Mouse (Mus musculus) CH12.LX (cell line): ENCODE data around the gene 6430548M08Rik. TPM values are rescaled to one million over a fixed set of nuclear protein-coding genes. Genes with fewer than 3 reads are reported as not detected.
A peak's percentile ranks its signal among the peaks of the same experiment; 100 is the strongest.

ENCODE experiments used
- DNase-seq: peaks from one replicate; pipeline ENCODE4 v3.0.0-alpha.2; 2013; ENCODE audit errors: extremely low read depth
- H3K27ac ChIP-seq: 2 replicates; pipeline ENCODE4 v1.5.1; 2012; ENCODE audit warnings: low read depth, mild to moderate bottlenecking, control low read depth, moderate library complexity; ENCODE audit not compliant: insufficient read depth
- H3K27me3 ChIP-seq: replicated peaks from 2 replicates; pipeline ENCODE3; 2012; ENCODE audit warnings: inconsistent platforms
- H3K36me3 ChIP-seq, 2 experiments: replicated peaks in 1 of 2; 2 replicates each; pipeline versions ENCODE3 to v1.6.1; 2012; ENCODE audit warnings: inconsistent platforms in 1 of 2, low read length in 1 of 2, mild to moderate bottlenecking in 1 of 2, mixed read lengths in 1 of 2, moderate library complexity in 1 of 2; ENCODE audit not compliant: control insufficient read depth in 1 of 2, insufficient read depth in 1 of 2
- H3K4me1 ChIP-seq, 2 experiments: 2 replicates each; pipeline ENCODE4 v1.6.1; 2012; ENCODE audit warnings: inconsistent platforms in 1 of 2, moderate library complexity in 1 of 2; ENCODE audit not compliant: insufficient read depth in 2 of 2, control insufficient read depth in 1 of 2
- H3K4me2 ChIP-seq: 2 replicates; pipeline ENCODE4 v1.6.1; 2012; ENCODE audit warnings: low read depth, mild to moderate bottlenecking, control low read depth; ENCODE audit not compliant: poor library complexity, insufficient read depth, severe bottlenecking
- H3K4me3 ChIP-seq, 3 experiments: fragments of 150-350 bp in 1 of 3; sonication (generic) in 1 of 3; replicated peaks in 1 of 3; 2 replicates each; pipeline versions ENCODE3 to v1.5.1; 2011 to 2012; ENCODE audit warnings: low read depth in 2 of 3, low read length in 2 of 3, mild to moderate bottlenecking in 2 of 3, moderate library complexity in 2 of 3, control low read depth in 1 of 3, improper control_type of control experiment in 1 of 3, inconsistent platforms in 1 of 3, mixed read lengths in 1 of 3; ENCODE audit not compliant: poor library complexity in 1 of 3
- H3K79me2 ChIP-seq: replicated peaks from 2 replicates; pipeline ENCODE4 v1.6.1; 2012; ENCODE audit warnings: mild to moderate bottlenecking, moderate library complexity; ENCODE audit not compliant: control insufficient read depth, poor library complexity, insufficient read depth, severe bottlenecking; ENCODE audit errors: extremely low read depth
- H3K9ac ChIP-seq: 2 replicates; pipeline ENCODE4 v1.6.1; 2012; ENCODE audit warnings: low read depth, mild to moderate bottlenecking, control low read depth, moderate library complexity; ENCODE audit not compliant: insufficient read depth
- H3K9me3 ChIP-seq: replicated peaks from 2 replicates; pipeline ENCODE3; 2012; ENCODE audit warnings: low read length, inconsistent platforms, mixed read lengths
- BHLHE40 ChIP-seq: IDR thresholded peaks from 2 replicates; pipeline ENCODE4 v1.6.1; 2011; ENCODE audit warnings: mild to moderate bottlenecking, low read depth, low read length, improper control_type of control experiment
- CHD2 ChIP-seq: IDR thresholded peaks from 2 replicates; pipeline ENCODE4 v1.6.1; 2011; ENCODE audit warnings: low read length, improper control_type of control experiment
- ELF1 ChIP-seq: IDR thresholded peaks from 2 replicates; pipeline ENCODE4 v1.6.1; 2014; ENCODE audit warnings: low read depth, mild to moderate bottlenecking, inconsistent platforms, low read length, improper control_type of control experiment
- EP300 ChIP-seq: IDR thresholded peaks from 2 replicates; pipeline ENCODE4 v1.6.1; 2011; ENCODE audit warnings: low read length, improper control_type of control experiment
- ETS1 ChIP-seq: conservative IDR thresholded peaks from 2 replicates; pipeline ENCODE4 v1.6.1; 2012; ENCODE audit warnings: low read depth, mild to moderate bottlenecking, inconsistent platforms, low read length, improper control_type of control experiment, moderate library complexity
- JUN ChIP-seq: IDR thresholded peaks from 2 replicates; pipeline ENCODE4 v1.6.1; 2011; ENCODE audit warnings: low read depth, mild to moderate bottlenecking, low read length, improper control_type of control experiment, moderate library complexity; ENCODE audit not compliant: insufficient read depth
- MAZ ChIP-seq: IDR thresholded peaks from 2 replicates; pipeline ENCODE4 v1.6.1; 2012; ENCODE audit warnings: low read depth, mild to moderate bottlenecking, inconsistent platforms, low read length, improper control_type of control experiment, moderate library complexity
- NELFE ChIP-seq: IDR thresholded peaks from 2 replicates; pipeline ENCODE4 v1.6.1; 2011; ENCODE audit warnings: low read depth, low read length, improper control_type of control experiment
- NRF1 ChIP-seq: IDR thresholded peaks from 2 replicates; pipeline ENCODE4 v1.6.1; 2014; ENCODE audit warnings: low read depth, mild to moderate bottlenecking, inconsistent platforms, low read length, improper control_type of control experiment, moderate library complexity
- PAX5 ChIP-seq: IDR thresholded peaks from 2 replicates; pipeline ENCODE4 v1.6.1; 2012; ENCODE audit warnings: low read length, inconsistent platforms, mixed read lengths
- POLR2A ChIP-seq: IDR thresholded peaks from 2 replicates; pipeline ENCODE4 v1.6.1; 2011; ENCODE audit warnings: low read depth, mild to moderate bottlenecking, improper control_type of control experiment, low read length
- RAD21 ChIP-seq: IDR thresholded peaks from 2 replicates; pipeline ENCODE4 v1.6.1; 2011; ENCODE audit warnings: low read depth, mild to moderate bottlenecking, low read length, improper control_type of control experiment, moderate library complexity
- SMC3 ChIP-seq: IDR thresholded peaks from 2 replicates; pipeline ENCODE4 v1.6.1; 2011; ENCODE audit warnings: low read depth, low read length, improper control_type of control experiment
- TBP ChIP-seq: conservative IDR thresholded peaks from 2 replicates; pipeline ENCODE4 v1.6.1; 2011; ENCODE audit warnings: low read depth, low read length, improper control_type of control experiment
- TCF12 ChIP-seq: IDR thresholded peaks from 2 replicates; pipeline ENCODE4 v1.6.1; 2014; ENCODE audit warnings: low read depth, mild to moderate bottlenecking, inconsistent platforms, low read length, improper control_type of control experiment
- ZC3H11A ChIP-seq: IDR thresholded peaks from 2 replicates; pipeline ENCODE4 v1.6.1; 2012; ENCODE audit warnings: low read depth, mild to moderate bottlenecking, inconsistent platforms, low read length, improper control_type of control experiment
- ZKSCAN1 ChIP-seq: IDR thresholded peaks from 2 replicates; pipeline ENCODE4 v1.6.1; 2012; ENCODE audit warnings: low read depth, inconsistent platforms, low read length, improper control_type of control experiment, borderline replicate concordance
- ZNF384 ChIP-seq: IDR thresholded peaks from 2 replicates; pipeline ENCODE4 v1.6.1; 2012; ENCODE audit warnings: low read depth, low read length, improper control_type of control experiment, inconsistent platforms
- dilution Hi-C: fragments of 300-500 bp; cut with MboI; formaldehyde crosslinking; loops from 2 replicates; pipeline ENCODE4 v1.14.3; 2020; ENCODE audit warnings: low sequenced_read_pairs; ENCODE audit not compliant: extremely low pct_unique_long_range_greater_than_20kb, extremely low pct_ligation_motif_present
- in situ Hi-C: fragments of 300-500 bp; cut with MboI; formaldehyde crosslinking; loops from 3 replicates; pipeline ENCODE4 v1.14.3; 2019; ENCODE audit warnings: low sequenced_read_pairs, low pct_ligation_motif_present, low pct_unique_long_range_greater_than_20kb, mixed read lengths
- polyA plus RNA-seq: library from polyadenylated mRNA; unstranded; fragments of >175 nt; gene quantifications from 2 replicates; pipeline ENCODE4 v1.2.1, GENCODE M21; 2012; ENCODE audit warnings: low read depth; ENCODE audit not compliant: insufficient read length
- total RNA-seq, 2 experiments: library from RNA; depleted of rRNA; stranded (reverse); fragments of 300-350 nt in 1 of 2; fragments of >200 nt in 1 of 2; gene quantifications; 2 replicates each; pipeline ENCODE4 v1.2.3; 2012 to 2014

The 6430548M08Rik gene
- total and polyA plus RNA-seq, 3 experiments, result 0.13 TPM; not detected in 2

DNA sequence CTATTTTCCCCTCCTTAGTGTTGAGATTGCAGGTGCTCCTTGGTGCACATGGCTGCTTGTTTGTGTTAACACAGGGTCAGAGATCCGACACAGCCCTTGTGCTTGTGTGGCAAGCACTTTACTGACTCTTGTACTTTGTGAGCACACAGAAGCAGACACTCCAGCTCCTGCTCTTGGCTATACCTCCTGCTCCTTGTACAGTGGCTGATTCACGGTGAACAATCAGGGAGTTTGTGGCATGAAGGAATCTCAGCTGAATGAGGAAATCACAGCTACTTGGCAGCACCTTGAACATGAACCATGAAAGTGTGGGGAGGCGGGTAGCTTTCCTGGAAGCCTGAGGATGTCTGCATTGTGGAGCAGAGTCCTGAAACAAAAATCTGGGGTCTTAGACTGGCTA, 26.8 kb downstream of the 6430548M08Rik start:
- Histone ChIP-seq H3K4me1 (no peaks in the 10 kb centered on the region), H3K9ac (no peak overlapping the region), H3K79me2 (no peaks in the 10 kb centered on the region), H3K4me2 (no peak overlapping the region)
- no peak for TF ChIP-seq TCF12
- no peak for TF ChIP-seq MAZ
- no peak for TF ChIP-seq NELFE
- TF ChIP-seq RAD21, result no peak
- no peak for TF ChIP-seq POLR2A
- no peak for TF ChIP-seq TBP
- TF ChIP-seq ELF1, result no peak
- TF ChIP-seq SMC3, result no peak
- no peak for TF ChIP-seq ZNF384
- TF ChIP-seq EP300, result no peak
- no peak for TF ChIP-seq NRF1
- TF ChIP-seq ZKSCAN1, result no peak
- TF ChIP-seq ETS1, result no peak
- TF ChIP-seq CHD2, result no peak
- no peak for TF ChIP-seq ZC3H11A
- no peak for TF ChIP-seq JUN
- no peak for TF ChIP-seq BHLHE40
- TF ChIP-seq, all 38 proteins: peak for 0
- H3K27ac ChIP-seq, result no peak overlapping the region
- peaks cover 91% of the 10 kb centered on the region for H3K27me3 ChIP-seq
- no peak for DNase-seq
- no peaks in the 10 kb centered on the region for H3K36me3 ChIP-seq
- in situ Hi-C loops (no loop called here), dilution Hi-C loops (no loop called here)
- H3K4me3 ChIP-seq, result no peak overlapping the region
- peaks cover 3% of the 10 kb centered on the region for H3K9me3 ChIP-seq

DNA sequence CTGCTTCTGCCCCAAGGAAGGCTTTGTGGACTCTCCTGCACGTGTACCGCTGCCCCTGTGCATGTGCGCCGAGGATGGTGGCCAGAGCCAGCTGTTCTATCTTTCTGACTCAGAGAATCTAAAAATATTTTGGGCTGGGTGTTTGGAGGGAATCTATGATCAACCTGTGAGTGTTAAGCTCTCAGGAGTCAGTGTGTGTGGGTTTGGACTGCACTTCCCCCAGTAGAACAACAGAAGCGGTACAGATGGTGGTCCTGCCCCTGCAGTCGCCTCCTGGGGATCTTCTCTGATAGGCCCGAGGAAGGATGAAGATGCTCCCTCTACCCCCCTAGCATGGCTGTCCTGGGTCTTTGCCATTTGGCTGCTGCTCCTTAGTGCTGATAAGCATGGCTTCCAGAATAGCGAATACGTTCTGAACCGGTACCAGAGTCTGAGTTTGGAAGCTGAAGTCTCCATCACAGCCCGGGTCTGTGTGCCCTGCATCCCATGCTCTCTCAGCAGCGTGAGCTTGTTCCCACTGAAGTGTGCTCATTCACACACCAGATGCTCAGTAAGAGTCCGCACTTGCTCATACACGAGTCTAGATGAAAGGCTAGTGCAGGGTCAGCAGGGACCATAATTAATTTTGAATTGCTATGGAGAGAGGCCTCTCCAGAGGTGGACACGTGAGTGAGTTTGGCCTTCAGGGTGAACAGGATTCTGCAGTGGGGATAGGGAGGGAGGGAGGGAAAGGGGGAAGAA, 30.1 kb downstream of the 6430548M08Rik start:
- H3K27ac ChIP-seq, result no peak overlapping the region
- no peaks in the 10 kb centered on the region for H3K36me3 ChIP-seq
- no peak overlapping the region for H3K9ac ChIP-seq
- H3K9me3 ChIP-seq, result no peaks in the 10 kb centered on the region
- no peak for DNase-seq
- H3K4me2 ChIP-seq, result no peak overlapping the region
- H3K4me3 ChIP-seq, result no peak overlapping the region
- TF ChIP-seq PAX5, result no peak
- peak; percentile 47 for TF ChIP-seq BHLHE40
- no peaks in the 10 kb centered on the region for H3K79me2 ChIP-seq
- H3K27me3 ChIP-seq, result peaks cover 84% of the 10 kb centered on the region
- in situ Hi-C loops, result no loop called here
- dilution Hi-C loops, result no loop called here
- no peaks in the 10 kb centered on the region for H3K4me1 ChIP-seq
